Mouse (Mus musculus): ENCODE measurements at regions not wholly inside any gene's neighbourhood (a gene's known extent, or its start where the extent isn't known, plus 50 kb on each side); places are given as distances from the start of the nearest gene placed in this dataset.

GRCm38 (mm10) chr13:48746301-48746700 lies 83.5 kb downstream of the Barx1 start:
- TF ChIP-seq USF1 (IDR thresholded peaks at IDR 0.05; ENCODE audit: low read depth) (no peak), CEBPB (IDR thresholded peaks at IDR 0.05; ENCODE audit: insufficient read depth, poor library complexity, severe bottlenecking) (no peak), POLR2A (IDR thresholded peaks at IDR 0.05; ENCODE audit: insufficient read length, low read depth) (no peak), TCF3 (IDR thresholded peaks at IDR 0.05; ENCODE audit: insufficient read length, low read depth) (no peak)
- H3K36me3 ChIP-seq (ENCODE audit: control insufficient read depth, insufficient read depth) = no peaks in the 10 kb centered on the region
- no peaks in the 10 kb centered on the region for H3K79me2 ChIP-seq (ENCODE audit: control insufficient read depth, insufficient read depth)
- no peak overlapping the region for H3K4me2 ChIP-seq (ENCODE audit: low read depth)
- H3ac ChIP-seq (ENCODE audit: control insufficient read depth, insufficient read length) = no peak overlapping the region
- no peak overlapping the region for H3K4me3 ChIP-seq
- peaks cover 79% of the 10 kb centered on the region for H3K27me3 ChIP-seq (ENCODE audit: control insufficient read depth, insufficient read depth, insufficient read length)
